Mouse (Mus musculus) adrenal gland, adult 2 months (tissue): ENCODE data around the gene Dhcr24. TPM values are rescaled to one million over a fixed set of nuclear protein-coding genes. Genes with fewer than 3 reads are reported as not detected.

Source experiments
- polyA plus RNA-seq: library from polyadenylated mRNA; depleted of rRNA; stranded (reverse); fragments of >200 nt; gene quantifications from 2 replicates; pipeline ENCODE4 v1.2.3, GENCODE M21; 2012; rRNA removed
- total RNA-seq, 2 experiments: library from RNA; stranded (reverse); gene quantifications; 2 replicates each; pipeline ENCODE4 v1.2.3; 2021

Dhcr24 gene
- total and polyA plus RNA-seq, 3 experiments = 86.6 to 508 (median 366) TPM

Other genes with a start within 250 kb of the Dhcr24 start
- gene Usp24, start 244.8 kb upstream of the Dhcr24 start, total RNA-seq = 10 to 100 TPM; 32.9 to 34.0 TPM
- 8.5 and 10.7 TPM in 2 replicates for gene Usp24, start 244.8 kb upstream of the Dhcr24 start, polyA plus RNA-seq
- under 1 TPM in 1 of 2 experiments, not detected in 1; 0.12 TPM for gene Pcsk9, start 96.7 kb upstream of the Dhcr24 start, total RNA-seq
- gene Pcsk9, start 96.7 kb upstream of the Dhcr24 start, polyA plus RNA-seq = 0.23 and 0.31 TPM in 2 replicates
- gene Bsnd, start 68.8 kb upstream of the Dhcr24 start, total RNA-seq = not detected
- gene Bsnd, start 68.8 kb upstream of the Dhcr24 start, polyA plus RNA-seq = 0.07 and 0.08 TPM in 2 replicates
- not detected for gene Lexm, start 56.2 kb downstream of the Dhcr24 start, total RNA-seq
- gene Lexm, start 56.2 kb downstream of the Dhcr24 start, polyA plus RNA-seq = not detected in 2 replicates
- under 1 TPM in 1 of 2 experiments, not detected in 1; 0.12 TPM for gene Ttc22, start 61.4 kb downstream of the Dhcr24 start, total RNA-seq
- gene Ttc22, start 61.4 kb downstream of the Dhcr24 start, polyA plus RNA-seq = 0.04 TPM in 1 of 2 replicates, not detected in the other
- gene Pars2, start 90.0 kb downstream of the Dhcr24 start, total RNA-seq = 1 to 10 TPM; 3.6 to 8.9 TPM
- gene Pars2, start 90.0 kb downstream of the Dhcr24 start, polyA plus RNA-seq = 5.2 and 10.3 TPM in 2 replicates
- gene Ttc4, start 117.9 kb downstream of the Dhcr24 start, total RNA-seq = 10 to 100 TPM; 21.2 to 27.5 TPM
- 28.3 and 28.6 TPM in 2 replicates for gene Ttc4, start 117.9 kb downstream of the Dhcr24 start, polyA plus RNA-seq
- 1 to 10 TPM in 1 of 2 experiments, under 1 TPM in 1; 0.83 to 1.4 TPM for gene Mroh7, start 169.9 kb downstream of the Dhcr24 start, total RNA-seq
- gene Mroh7, start 169.9 kb downstream of the Dhcr24 start, polyA plus RNA-seq = 3.1 and 5.1 TPM in 2 replicates
- under 1 TPM; 0.23 to 0.45 TPM for gene Fam151a, start 172.9 kb downstream of the Dhcr24 start, total RNA-seq
- gene Fam151a, start 172.9 kb downstream of the Dhcr24 start, polyA plus RNA-seq = 0.18 TPM in 1 of 2 replicates, not detected in the other
- 10 to 100 TPM; 46.7 to 84.2 TPM for gene Acot11, start 244.0 kb downstream of the Dhcr24 start, total RNA-seq
- gene Acot11, start 244.0 kb downstream of the Dhcr24 start, polyA plus RNA-seq = 21.2 and 23.2 TPM in 2 replicates